Mouse (Mus musculus) heart, embryonic 13.5 days (tissue): ENCODE data around the gene Cenpb. TPM values are rescaled to one million over a fixed set of nuclear protein-coding genes. Genes with fewer than 3 reads are reported as not detected.
"Not testable (repeated sequence)": the region's sequence is repeated elsewhere in the genome, so short reads cannot be mapped to it uniquely, and the experiment has no call there.

Source experiments
- ATAC-seq: fragments of 200-750 bp; cut with Nextera tagmentation; 2 replicates; pipeline ENCODE4 v1.8.0; 2017; ENCODE audit warnings: moderate TSS enrichment; ENCODE audit not compliant: insufficient number of reproducible peaks, low FRiP score, low TSS enrichment; ENCODE audit errors: extremely low read depth
- H3K27ac ChIP-seq: fragments of 300-500 bp; sonication (generic); replicated peaks from 2 replicates; pipeline ENCODE4 v1.5.1; 2015; ENCODE audit warnings: moderate library complexity, mild to moderate bottlenecking, inconsistent platforms
- H3K27me3 ChIP-seq: fragments of 300-500 bp; sonication (generic); replicated peaks from 2 replicates; pipeline ENCODE4 v1.6.1; 2015; ENCODE audit warnings: mild to moderate bottlenecking, inconsistent platforms
- H3K36me3 ChIP-seq: fragments of 300-500 bp; sonication (generic); 2 replicates; pipeline ENCODE4 v1.6.1; 2015; ENCODE audit warnings: mild to moderate bottlenecking, inconsistent platforms
- H3K4me1 ChIP-seq: fragments of 300-500 bp; sonication (generic); 2 replicates; pipeline ENCODE4 v1.6.1; 2015; ENCODE audit warnings: inconsistent platforms
- H3K4me2 ChIP-seq: fragments of 300-500 bp; sonication (generic); 2 replicates; pipeline ENCODE4 v1.6.1; 2015; ENCODE audit warnings: inconsistent platforms, mild to moderate bottlenecking, moderate library complexity
- H3K4me3 ChIP-seq: fragments of 300-500 bp; sonication (generic); 2 replicates; pipeline ENCODE4 v1.5.1; 2015; ENCODE audit warnings: moderate library complexity, mild to moderate bottlenecking, inconsistent platforms
- H3K9ac ChIP-seq: fragments of 300-500 bp; sonication (generic); 2 replicates; pipeline ENCODE4 v1.6.1; 2015; ENCODE audit warnings: inconsistent platforms, mild to moderate bottlenecking, moderate library complexity
- H3K9me3 ChIP-seq: fragments of 300-500 bp; sonication (generic); 2 replicates; pipeline ENCODE4 v1.6.1; 2016; ENCODE audit warnings: inconsistent platforms
- WGBS: fragments of 180-500 bp; shearing (Covaris S2); methylation state at CpG from one replicate; pipeline ENCODE4 v1.1.7; 2015; ENCODE audit warnings: mixed read lengths; 5-methylcytosine and 5-hydroxymethylcytosine counted together
- polyA plus RNA-seq: library from polyadenylated mRNA; unstranded; fragments of >200 nt; fragmentation: Nextera tagmentation; extraction: Ambion mirVana; gene quantifications from 2 replicates; pipeline ENCODE4 v1.2.1, GENCODE M21; 2015

Gene Cenpb
- 6.8 and 7.0 TPM in 2 replicates for polyA plus RNA-seq

DNA sequence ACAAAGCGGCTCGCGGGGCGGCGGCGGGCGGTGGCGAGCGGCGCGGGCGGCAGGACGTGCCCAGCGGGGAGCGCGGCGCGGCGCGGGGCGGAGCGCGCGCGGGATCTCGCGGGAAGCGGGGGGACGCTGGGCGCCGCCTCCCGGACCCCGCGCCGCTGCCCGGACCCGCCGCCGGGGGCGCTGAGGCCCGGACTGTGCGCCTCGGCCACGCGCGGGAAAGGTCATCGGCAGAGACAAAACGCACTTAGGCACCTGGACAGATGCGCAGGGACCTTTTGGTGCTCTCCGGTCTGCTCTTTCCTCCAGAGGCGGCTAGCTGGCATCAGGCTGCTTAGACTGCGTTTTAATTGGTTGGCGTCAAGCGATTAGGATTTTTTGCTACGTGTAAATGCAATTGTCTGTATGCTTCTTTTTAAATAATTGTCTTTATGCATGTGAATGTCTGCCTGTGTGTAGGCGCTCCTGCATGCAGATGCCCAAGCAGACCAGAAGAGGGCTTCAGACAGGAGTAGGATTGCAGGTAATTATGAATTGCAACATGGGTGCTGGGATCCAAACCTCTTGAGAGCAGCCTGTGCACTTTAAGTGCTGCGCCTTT, at the start of gene Cenpb:
Gene Cenpb, minus strand, starts transcription at position 78 of the 598 bp plus-strand sequence.
- Histone ChIP-seq H3K4me2 (peak within 1 kb of the TSS; percentile 98), H3K4me3 (peak within 1 kb of the TSS; percentile 84), H3K27ac (peak within 1 kb of the TSS; percentile 91), H3K36me3 (peaks cover 23% of the 10 kb centered on the region), H3K27me3 (peaks cover 1% of the 10 kb centered on the region; the same call in 1 of the 2 replicates), H3K4me1 (peaks cover 38% of the 10 kb centered on the region), H3K9ac (peak within 1 kb of the TSS; percentile 98), H3K9me3 (no peaks in the 10 kb centered on the region)
- 4% methylated on average over 30 of the region's 57 CpGs for WGBS
- ATAC-seq, result peak; percentile 73

DNA sequence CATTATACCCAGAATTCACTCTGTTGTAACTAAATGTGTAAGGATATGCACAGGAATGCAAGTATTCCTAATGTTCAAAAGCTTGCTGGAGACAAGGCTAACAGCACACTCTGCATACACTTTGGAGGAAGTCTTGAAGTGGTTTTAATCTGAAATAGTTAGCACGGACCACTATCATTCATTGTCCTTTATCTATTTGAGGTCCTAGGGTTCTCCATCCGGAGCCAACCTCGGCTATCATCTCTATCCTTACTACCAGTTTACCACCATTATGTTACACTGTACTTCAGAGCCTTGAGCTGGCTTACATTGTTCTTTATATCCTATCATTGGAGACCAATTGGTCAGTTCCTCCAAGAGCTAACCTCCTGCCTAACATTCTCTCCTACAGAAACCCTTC, 47.4 kb upstream of the Cenpb start:
- Histone ChIP-seq H3K36me3 (no peaks in the 10 kb centered on the region), H3K27me3 (no peaks in the 10 kb centered on the region), H3K4me1 (peaks cover 12% of the 10 kb centered on the region), H3K9ac (no peak overlapping the region), H3K9me3 (no peaks in the 10 kb centered on the region), H3K4me2 (no peak overlapping the region), H3K27ac (no peak overlapping the region), H3K4me3 (no peak overlapping the region)
- 59% methylated on average over 3 of the region's 3 CpGs for WGBS
- no peak for ATAC-seq

DNA sequence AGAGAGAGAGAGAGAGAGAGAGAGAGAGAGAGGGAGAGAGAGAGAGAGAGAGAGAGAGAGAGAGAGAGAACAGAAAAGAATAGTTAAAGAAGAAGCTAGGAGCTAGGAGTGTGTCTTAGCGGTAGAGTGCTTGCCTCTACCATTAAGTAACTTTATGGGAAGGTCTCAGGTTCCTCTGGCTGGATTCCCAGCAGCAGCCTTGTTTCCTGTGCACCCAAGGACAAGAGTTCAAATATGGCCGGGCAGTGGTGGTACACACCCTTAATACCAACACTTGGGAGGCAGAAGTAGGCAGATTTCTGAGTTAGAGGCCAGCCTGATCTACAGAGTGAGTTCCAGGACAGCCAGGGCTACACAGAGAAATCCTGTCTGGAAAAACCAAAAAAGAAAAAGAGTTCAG, 46.8 kb upstream of the Cenpb start:
- H3K4me1 ChIP-seq, result peaks cover 16% of the 10 kb centered on the region
- not testable (repeated sequence) for H3K27me3 ChIP-seq, H3K4me3 ChIP-seq, H3K9ac ChIP-seq, H3K4me2 ChIP-seq, H3K9me3 ChIP-seq, ATAC-seq, H3K36me3 ChIP-seq, H3K27ac ChIP-seq
- 70% methylated on average over 2 of the region's 2 CpGs for WGBS

DNA sequence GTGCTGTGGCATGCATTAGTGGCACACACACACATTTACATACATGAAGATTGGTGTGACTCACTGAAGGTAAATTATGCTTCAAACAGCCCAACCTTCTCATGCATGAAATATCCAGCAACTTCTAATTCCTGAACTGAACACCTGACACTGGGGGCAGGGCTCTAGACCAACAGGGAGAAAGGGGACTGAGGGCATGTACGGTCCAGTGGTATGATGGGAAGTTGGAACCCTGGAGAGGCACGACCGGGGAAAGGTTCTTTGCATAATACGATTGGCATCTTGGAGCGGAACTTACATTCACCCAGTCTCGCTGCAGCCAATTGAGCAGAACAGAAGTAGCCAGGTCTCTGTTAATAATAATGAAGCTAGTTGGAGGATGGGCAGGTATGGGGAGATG, 45.3 kb upstream of the Cenpb start:
- H3K27ac ChIP-seq, result no peak overlapping the region
- no peak overlapping the region for H3K4me3 ChIP-seq
- no peaks in the 10 kb centered on the region for H3K27me3 ChIP-seq
- no peak overlapping the region for H3K4me2 ChIP-seq
- no peak overlapping the region for H3K9ac ChIP-seq
- H3K9me3 ChIP-seq, result no peaks in the 10 kb centered on the region
- no peaks in the 10 kb centered on the region for H3K36me3 ChIP-seq
- no peak for ATAC-seq
- peaks cover 18% of the 10 kb centered on the region for H3K4me1 ChIP-seq
- 89% methylated on average over 6 of the region's 6 CpGs for WGBS

DNA sequence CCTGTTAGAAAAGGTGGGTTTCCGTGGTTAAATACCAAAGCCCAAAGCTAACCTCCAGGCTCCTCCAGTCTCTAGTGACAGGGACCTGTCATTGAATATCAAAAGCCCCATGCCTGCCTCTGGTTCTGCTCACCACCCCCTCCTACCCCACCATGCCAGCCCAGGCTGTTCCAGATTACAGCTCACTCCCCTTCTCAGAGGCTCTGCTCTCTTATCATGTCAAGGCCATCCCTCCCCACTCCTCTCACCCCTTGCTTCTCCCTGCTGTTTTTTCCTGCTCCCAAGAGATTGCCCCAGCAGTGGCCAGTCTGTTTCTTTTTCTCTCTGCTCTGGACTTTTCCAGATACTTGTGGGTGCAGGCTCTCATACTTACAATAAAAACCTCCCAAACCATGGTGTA, 43.7 kb upstream of the Cenpb start:
- H3K9ac ChIP-seq, result no peak overlapping the region
- H3K27ac ChIP-seq, result no peak overlapping the region
- H3K4me2 ChIP-seq, result no peak overlapping the region
- H3K27me3 ChIP-seq, result no peaks in the 10 kb centered on the region
- H3K9me3 ChIP-seq, result no peaks in the 10 kb centered on the region
- 67% methylated on average over 1 of the region's 1 CpGs for WGBS
- no peak overlapping the region for H3K4me3 ChIP-seq
- no peak for ATAC-seq
- H3K4me1 ChIP-seq, result peaks cover 18% of the 10 kb centered on the region
- no peaks in the 10 kb centered on the region for H3K36me3 ChIP-seq

DNA sequence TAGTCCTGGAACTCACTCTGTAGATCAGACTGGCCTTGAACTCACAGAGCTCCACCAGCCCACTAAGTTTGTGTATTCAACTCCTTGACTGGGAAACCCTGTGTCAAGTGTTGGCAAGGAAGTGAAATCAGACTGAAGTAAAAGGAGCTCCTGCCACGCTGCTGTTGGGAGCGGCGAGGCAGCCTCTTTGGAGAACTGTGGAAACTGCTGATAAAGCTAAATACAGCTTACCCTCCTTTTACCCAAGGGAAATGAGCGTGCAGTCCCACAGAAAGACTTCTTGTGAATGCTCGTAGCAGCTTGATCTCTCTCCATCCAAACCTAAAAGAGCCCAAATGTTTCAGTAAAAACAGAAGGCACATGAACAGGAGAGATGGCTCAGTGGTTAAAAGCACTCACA, 42.7 kb upstream of the Cenpb start:
- no peaks in the 10 kb centered on the region for H3K9me3 ChIP-seq
- ATAC-seq, result no peak
- no peak overlapping the region for H3K4me3 ChIP-seq
- H3K4me2 ChIP-seq, result no peak overlapping the region
- peaks cover 18% of the 10 kb centered on the region for H3K4me1 ChIP-seq
- no peaks in the 10 kb centered on the region for H3K36me3 ChIP-seq
- H3K9ac ChIP-seq, result no peak overlapping the region
- 18% methylated on average over 5 of the region's 5 CpGs for WGBS
- H3K27ac ChIP-seq, result no peak overlapping the region
- no peaks in the 10 kb centered on the region for H3K27me3 ChIP-seq

DNA sequence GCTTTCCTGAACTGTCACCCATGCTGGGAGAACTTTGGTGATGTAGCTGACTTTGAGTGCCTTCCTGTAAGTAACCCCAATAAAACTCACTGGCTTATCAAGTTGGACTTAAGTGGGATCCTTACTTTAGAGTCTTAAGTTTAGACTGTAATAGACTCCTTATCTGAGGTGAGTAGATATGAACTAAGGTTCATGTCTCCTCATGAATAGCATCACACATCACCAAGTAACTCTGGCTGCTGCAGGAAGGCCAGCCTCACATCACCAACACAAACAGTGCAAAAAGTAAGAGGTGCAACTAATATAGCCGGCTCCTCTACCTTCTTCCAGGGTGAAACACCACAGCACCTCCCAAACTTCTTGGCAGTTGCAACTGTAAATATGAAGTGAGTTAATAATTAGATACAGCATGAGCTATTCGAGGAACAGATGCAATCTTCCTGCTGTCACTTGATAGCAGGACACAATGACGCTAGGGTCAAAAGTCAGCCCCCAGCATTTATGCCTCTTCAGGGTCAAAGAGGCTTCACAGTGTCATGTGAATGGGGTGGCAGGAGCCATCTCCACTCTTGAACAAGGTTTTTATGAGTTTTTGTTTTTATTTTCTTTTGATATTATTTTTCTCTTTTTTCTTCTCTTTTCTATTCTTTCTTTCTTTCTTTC, 42.1 kb upstream of the Cenpb start:
- no peak for ATAC-seq
- Histone ChIP-seq H3K9ac (no peak overlapping the region), H3K9me3 (no peaks in the 10 kb centered on the region), H3K27me3 (no peaks in the 10 kb centered on the region), H3K4me2 (no peak overlapping the region), H3K4me3 (no peak overlapping the region), H3K36me3 (no peaks in the 10 kb centered on the region), H3K27ac (no peak overlapping the region), H3K4me1 (peaks cover 18% of the 10 kb centered on the region)
- 52% methylated on average over 3 of the region's 3 CpGs for WGBS

DNA sequence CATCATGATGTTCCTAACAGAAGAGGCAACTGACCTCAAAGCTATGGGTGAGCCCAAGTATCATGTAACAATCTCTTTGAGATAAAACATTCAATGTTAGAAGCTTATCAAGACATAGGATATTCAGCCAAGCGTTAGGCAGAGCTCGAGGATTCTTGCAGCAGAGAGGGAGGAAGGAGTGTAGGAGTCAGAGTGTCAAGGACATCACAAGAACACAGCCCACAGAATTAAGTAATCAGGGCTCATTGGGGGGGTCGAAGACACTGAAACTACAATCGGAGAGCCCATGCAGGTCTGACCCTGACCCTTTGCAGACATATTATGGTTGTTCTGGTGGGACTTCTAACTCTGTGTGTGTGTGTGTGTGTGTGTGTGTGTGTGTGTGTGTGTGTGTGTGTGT, 40.2 kb upstream of the Cenpb start:
- Histone ChIP-seq H3K4me3 (no peak overlapping the region), H3K36me3 (peaks cover 3% of the 10 kb centered on the region; the same call in 1 of the 2 replicates), H3K9me3 (no peaks in the 10 kb centered on the region), H3K4me1 (peaks cover 27% of the 10 kb centered on the region), H3K9ac (no peak overlapping the region), H3K27me3 (no peaks in the 10 kb centered on the region), H3K27ac (no peak overlapping the region), H3K4me2 (no peak overlapping the region)
- ATAC-seq, result no peak
- 57% methylated on average over 4 of the region's 4 CpGs for WGBS

DNA sequence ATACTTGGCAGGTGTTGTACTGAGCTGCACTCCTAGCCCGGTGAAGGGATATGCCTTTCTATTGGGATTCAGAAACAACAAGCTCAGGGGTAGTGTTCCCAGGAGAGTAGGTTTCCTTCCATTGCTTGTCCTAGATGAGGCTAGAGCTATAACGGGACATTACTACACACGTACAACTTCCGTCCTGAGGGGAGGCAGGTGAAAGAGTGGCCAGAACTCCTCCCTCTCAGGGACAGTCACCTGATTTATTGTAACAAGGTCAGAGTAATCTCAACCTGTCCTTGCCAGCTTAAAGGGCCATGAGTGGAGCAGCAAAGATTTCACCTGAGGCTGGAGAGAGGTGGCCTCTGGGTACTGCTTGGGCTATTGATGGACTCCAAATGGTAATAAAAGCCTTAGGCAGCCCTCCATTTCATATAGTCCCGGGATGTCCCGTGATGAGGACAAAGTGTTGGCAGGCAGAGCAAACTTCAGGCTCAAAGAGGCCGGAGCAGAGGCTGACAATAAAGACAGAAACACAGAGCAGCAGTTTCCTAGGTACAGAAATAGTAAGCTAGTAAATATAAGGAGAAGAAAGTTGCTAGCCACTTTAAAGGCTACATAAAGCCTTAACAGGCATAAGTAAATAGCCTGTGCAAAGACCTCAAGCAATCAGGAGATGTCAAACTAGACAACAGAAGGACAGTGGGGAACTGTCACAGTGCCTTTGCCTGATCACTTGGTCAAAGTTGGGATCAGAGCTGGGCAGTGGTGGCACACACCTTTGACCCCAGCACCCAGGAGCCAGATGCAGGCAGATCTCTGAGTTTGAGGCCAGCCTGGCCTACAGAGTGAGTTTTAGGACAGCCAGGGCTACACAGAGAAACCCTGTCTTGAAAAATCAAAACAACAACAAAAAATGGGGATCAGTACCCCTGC, 36.3 kb upstream of the Cenpb start:
- 67% methylated on average over 7 of the region's 7 CpGs for WGBS
- Histone ChIP-seq H3K9ac (no peak overlapping the region), H3K27ac (peak overlapping the region; percentile 24; the same call in 1 of the 2 replicates), H3K4me2 (no peak overlapping the region), H3K27me3 (no peaks in the 10 kb centered on the region), H3K36me3 (peaks cover 29% of the 10 kb centered on the region), H3K4me3 (no peak overlapping the region), H3K9me3 (no peaks in the 10 kb centered on the region), H3K4me1 (peaks cover 31% of the 10 kb centered on the region)
- ATAC-seq, result no peak

DNA sequence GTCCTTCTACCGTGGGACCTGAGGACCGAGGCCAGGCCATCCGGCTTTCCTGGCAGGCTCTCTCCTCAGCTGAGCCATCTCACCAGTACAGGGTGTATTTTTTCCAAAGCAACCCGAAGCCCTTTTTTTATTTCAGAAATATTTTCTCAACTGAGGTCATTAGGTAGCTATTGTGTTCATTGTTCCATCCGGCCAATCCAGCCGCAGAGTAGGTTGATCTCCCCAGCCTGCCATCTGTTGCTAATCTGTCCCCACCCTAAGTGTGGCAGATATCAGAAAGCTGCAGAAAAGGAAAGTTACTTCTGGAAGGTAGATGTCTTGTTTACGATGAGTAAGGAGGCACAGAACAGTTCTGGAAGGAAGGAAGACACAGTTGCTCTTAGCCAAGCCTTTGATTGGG, 33.9 kb upstream of the Cenpb start:
- Histone ChIP-seq H3K36me3 (peaks cover 29% of the 10 kb centered on the region), H3K9ac (0 out of 2 replicates have a peak overlapping the region, but pooled peaks have one; percentile 17), H3K27ac (peak overlapping the region; percentile 45), H3K4me3 (no peak overlapping the region), H3K4me2 (peak overlapping the region; percentile 6; the same call in 1 of the 2 replicates), H3K4me1 (peaks cover 44% of the 10 kb centered on the region), H3K9me3 (no peaks in the 10 kb centered on the region), H3K27me3 (no peaks in the 10 kb centered on the region)
- no peak for ATAC-seq
- WGBS, result 74% methylated on average over 7 of the region's 7 CpGs

DNA sequence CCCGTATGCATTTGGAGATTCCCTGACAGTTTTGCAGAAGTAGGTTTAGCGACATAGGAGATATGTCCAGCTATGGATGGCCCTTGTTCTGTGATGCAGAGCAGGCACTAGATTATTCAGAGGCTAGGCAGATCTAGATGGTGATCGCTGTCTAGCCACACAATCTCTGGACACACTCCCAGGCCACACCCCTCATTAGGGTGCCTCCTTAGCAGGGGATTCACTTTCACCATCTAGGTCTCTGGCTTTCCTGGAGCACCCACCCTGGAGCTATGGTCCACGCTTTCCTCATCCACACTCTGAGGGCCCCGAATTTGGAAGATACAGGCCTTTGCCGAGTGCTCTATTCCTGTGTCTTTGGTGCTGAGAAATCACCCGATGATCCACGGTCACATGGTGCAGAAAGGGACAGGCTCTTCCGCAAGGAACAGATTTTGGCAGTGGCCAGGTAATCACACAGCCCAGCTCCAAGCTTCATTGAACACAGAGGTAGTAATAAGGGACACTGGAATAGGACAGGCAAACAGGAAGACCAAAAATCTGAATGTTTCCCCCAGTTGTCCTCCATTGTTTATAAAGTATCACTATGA, 31.3 kb upstream of the Cenpb start:
- peak overlapping the region; percentile 89 for H3K9ac ChIP-seq
- WGBS, result 46% methylated on average over 9 of the region's 9 CpGs
- no peaks in the 10 kb centered on the region for H3K9me3 ChIP-seq
- H3K4me2 ChIP-seq, result peak overlapping the region; percentile 82
- peak overlapping the region; percentile 76 for H3K4me3 ChIP-seq
- H3K27ac ChIP-seq, result peak overlapping the region; percentile 93
- ATAC-seq, result no peak
- no peaks in the 10 kb centered on the region for H3K27me3 ChIP-seq
- H3K36me3 ChIP-seq, result peaks cover 29% of the 10 kb centered on the region
- H3K4me1 ChIP-seq, result peaks cover 43% of the 10 kb centered on the region
